Mouse (Mus musculus) CD4-positive, CD25-positive, alpha-beta regulatory T cell, adult 4 months (primary cell): Measurements from ENCODE around the gene E130311K13Rik. TPM values are rescaled to one million over a fixed set of nuclear protein-coding genes. Genes with fewer than 3 reads are reported as not detected.

ENCODE experiments used
- ATAC-seq: one replicate; pipeline ENCODE4 v1.8.0; 2017
- polyA plus RNA-seq, 2 experiments: library from polyadenylated mRNA; unstranded; fragments of 100-300 nt; shearing (Covaris generic); gene quantifications; one replicate each; pipeline ENCODE4 v1.2.1; 2017

Gene E130311K13Rik
- 10 to 100 TPM in 1 of 2 experiments, 1 to 10 TPM in 1; 9.3 to 13.4 TPM for polyA plus RNA-seq

- peak; percentile 93 for ATAC-seq
Observed at GRCm38 (mm10) chr3:63928878-63929859, at the start of gene E130311K13Rik. TSS of gene E130311K13Rik (minus strand) at chr3:63929472.

- no peak for ATAC-seq
Observed at GRCm38 (mm10) chr3:63977895-63978294, 48.6 kb upstream of the E130311K13Rik start.

GRCm38 (mm10) chr3:63975955-63976908 lies 47.0 kb upstream of the E130311K13Rik start, which contains the start of gene Gmps:
TSS of gene Gmps (plus strand) at chr3:63976106.
- ATAC-seq: peak; percentile 99

GRCm38 (mm10) chr3:63965929-63966328 lies 36.7 kb upstream of the E130311K13Rik start:
- no peak for ATAC-seq

- ATAC-seq: no peak
Observed at GRCm38 (mm10) chr3:63964922-63965249, 35.6 kb upstream of the E130311K13Rik start.

- peak; percentile 91 for ATAC-seq
Observed at GRCm38 (mm10) chr3:63964100-63964921, 35.0 kb upstream of the E130311K13Rik start, which contains the start of gene Slc33a1. TSS of gene Slc33a1 (minus strand) at chr3:63964768.

GRCm38 (mm10) chr3:63963421-63964099 lies 34.3 kb upstream of the E130311K13Rik start:
- no peak for ATAC-seq

- no peak for ATAC-seq
Observed at GRCm38 (mm10) chr3:63949837-63950236, 20.6 kb upstream of the E130311K13Rik start.

GRCm38 (mm10) chr3:63941204-63941850 lies 12.1 kb upstream of the E130311K13Rik start:
- no peak for ATAC-seq

- ATAC-seq: no peak
Observed at GRCm38 (mm10) chr3:63938928-63939327, 9.7 kb upstream of the E130311K13Rik start.

GRCm38 (mm10) chr3:63919634-63920033 lies 9.6 kb downstream of the E130311K13Rik start:
- ATAC-seq: peak; percentile 75

GRCm38 (mm10) chr3:63910301-63910700 lies 19.0 kb downstream of the E130311K13Rik start:
- no peak for ATAC-seq

GRCm38 (mm10) chr3:63905241-63905640 lies 24.0 kb downstream of the E130311K13Rik start:
- no peak for ATAC-seq

GRCm38 (mm10) chr3:63904157-63904556 lies 25.1 kb downstream of the E130311K13Rik start:
- ATAC-seq: no peak

- no peak for ATAC-seq
Observed at GRCm38 (mm10) chr3:63900021-63900571, 29.2 kb downstream of the E130311K13Rik start.

GRCm38 (mm10) chr3:63899309-63899695 lies 30.0 kb downstream of the E130311K13Rik start, which contains the start of gene Plch1:
TSS of gene Plch1 (minus strand) at chr3:63899472.
- peak; percentile 56 for ATAC-seq

GRCm38 (mm10) chr3:63898581-63899308 lies 30.5 kb downstream of the E130311K13Rik start:
- ATAC-seq: peak; percentile 63

- ATAC-seq: no peak
Observed at GRCm38 (mm10) chr3:63897177-63897576, 32.1 kb downstream of the E130311K13Rik start.

GRCm38 (mm10) chr3:63896303-63896702 lies 33.0 kb downstream of the E130311K13Rik start:
- ATAC-seq: no peak

GRCm38 (mm10) chr3:63895786-63896185 lies 33.5 kb downstream of the E130311K13Rik start:
- ATAC-seq: no peak
